Mouse (Mus musculus): ENCODE results near the gene Imp3. TPM values are rescaled to one million over a fixed set of nuclear protein-coding genes. Genes with fewer than 3 reads are reported as not detected.
"Not testable (repeated sequence)": the region's sequence is repeated elsewhere in the genome, so short reads cannot be mapped to it uniquely, and the experiment has no call there.

Imp3 gene
- total RNA-seq (2014; fragmentation: Nextera tagmentation) (95.8 and 123 TPM in 2 replicates), total RNA-seq (2017) (65.1 and 69.7 TPM in 2 replicates)

GRCm38 (mm10) chr9:56937223-56938160 is at the start of gene Imp3:
Gene Imp3, plus strand, starts transcription at chr9:56937475.
- peak; percentile 84 for ATAC-seq (replicated peaks; ENCODE audit: poor library complexity, severe bottlenecking)

DNA sequence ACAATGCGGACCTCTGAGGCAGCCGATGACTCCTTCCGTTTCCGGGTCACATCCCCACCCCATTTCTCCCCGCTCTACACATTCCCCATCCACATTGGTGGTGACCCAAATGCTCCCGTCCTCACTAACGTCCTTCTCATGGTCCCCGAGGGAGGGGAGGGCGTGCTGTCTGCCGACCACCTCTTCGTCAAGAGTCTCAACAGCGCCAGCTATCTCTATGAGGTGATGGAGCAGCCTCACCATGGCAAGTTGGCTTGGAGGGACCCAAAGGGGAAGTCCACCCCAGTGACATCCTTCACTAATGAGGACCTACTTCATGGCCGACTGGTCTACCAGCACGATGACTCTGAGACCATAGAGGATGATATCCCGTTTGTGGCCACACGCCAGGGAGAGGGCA is 49.7 kb upstream of the Imp3 start:
- ATAC-seq (replicated peaks; ENCODE audit: poor library complexity, severe bottlenecking) = no peak

DNA sequence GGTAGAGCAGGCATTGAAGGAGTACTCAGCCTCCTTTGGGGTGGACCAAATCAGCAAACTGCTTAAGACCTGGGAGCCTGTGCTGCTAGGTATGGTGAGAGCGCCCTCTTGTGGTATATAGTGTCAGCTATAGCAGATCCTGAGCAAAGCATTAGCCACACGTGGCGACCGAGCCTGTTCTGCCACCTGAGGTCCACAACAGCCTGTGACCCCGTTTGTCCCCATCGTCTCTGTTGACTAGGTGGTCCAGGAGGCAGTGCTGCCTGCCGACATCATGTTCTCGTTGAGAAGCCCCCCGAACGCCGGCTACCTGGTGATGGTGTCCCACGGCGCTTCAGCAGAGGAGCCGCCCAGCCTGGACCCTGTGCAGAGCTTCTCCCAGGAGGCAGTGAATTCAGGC is 47.5 kb upstream of the Imp3 start:
- peak; percentile 56 for ATAC-seq (replicated peaks; ENCODE audit: poor library complexity, severe bottlenecking)

DNA sequence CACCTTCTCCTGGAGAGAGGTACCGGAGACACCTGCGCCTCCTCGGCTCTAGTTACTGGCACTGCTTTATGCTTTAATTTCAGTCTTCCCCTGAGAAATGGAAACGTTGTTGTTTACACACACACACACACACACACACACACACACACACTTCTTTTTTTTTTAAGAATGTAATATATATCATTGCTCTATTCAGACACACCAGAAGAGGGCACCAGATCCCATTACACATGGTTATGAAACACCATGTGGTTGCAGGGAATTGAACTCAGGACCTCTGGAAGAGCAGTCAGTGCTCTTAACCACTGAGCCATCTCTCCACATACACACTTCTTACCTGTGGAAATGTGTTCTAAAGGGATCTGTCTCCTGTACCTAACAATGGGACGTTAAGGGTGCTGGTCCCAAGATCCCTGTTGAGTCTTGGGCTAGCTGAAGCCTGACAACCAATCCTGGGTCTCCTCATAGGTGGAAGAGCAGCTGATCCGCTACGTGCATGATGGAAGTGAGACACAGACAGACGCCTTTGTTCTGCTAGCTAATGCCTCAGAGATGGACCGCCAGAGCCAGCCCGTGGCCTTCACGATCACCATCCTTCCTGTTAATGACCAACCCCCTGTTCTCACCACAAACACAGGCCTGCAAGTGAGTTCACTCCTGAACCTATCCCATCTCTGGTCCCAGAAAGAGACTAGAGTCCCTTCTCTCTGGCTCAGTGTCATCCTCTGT is 46.6 kb upstream of the Imp3 start:
- ATAC-seq (replicated peaks; ENCODE audit: poor library complexity, severe bottlenecking) = no peak

DNA sequence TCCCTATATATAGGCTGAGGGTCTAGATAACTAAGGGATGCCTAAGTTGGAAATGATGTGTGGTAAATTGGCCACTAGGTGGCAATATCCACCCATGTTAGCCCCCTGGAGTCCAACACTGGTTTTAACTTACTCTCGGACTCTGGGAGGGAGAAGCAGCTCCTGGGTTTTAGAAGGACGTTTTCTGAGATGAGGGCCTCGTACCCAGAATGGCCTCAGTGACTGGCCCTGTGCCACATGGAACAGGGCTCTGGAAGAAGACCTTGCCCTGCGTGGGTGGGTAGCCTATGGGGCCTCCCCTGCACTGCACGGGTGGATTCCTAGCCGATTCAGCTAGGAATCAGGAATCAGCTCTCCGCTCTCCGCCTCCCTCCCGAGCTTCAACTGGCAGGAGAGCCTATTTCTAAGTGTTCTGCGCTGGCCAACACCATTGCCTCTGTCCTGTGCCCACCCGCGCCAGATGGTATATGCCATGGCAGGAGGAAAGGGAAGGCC is 45.7 kb upstream of the Imp3 start:
- peak; percentile 73 for ATAC-seq (replicated peaks; ENCODE audit: poor library complexity, severe bottlenecking)

DNA sequence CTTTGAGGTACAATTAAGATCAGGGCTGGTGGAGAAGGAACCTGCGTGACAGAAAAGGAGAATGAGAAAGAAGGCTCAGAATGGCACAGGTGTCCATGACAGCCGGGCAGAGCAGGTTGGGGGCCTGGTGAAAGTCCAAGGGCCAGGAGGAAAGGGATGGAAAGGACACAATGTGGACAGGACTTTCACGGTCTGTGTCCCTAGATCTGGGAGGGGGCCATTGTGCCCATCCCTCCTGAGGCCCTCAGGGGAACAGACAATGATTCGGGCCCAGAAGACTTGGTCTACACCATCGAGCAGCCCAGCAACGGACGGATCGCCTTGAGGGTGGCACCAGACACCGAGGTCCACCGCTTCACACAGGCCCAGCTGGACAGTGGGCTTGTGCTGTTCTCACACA is 45.2 kb upstream of the Imp3 start:
- ATAC-seq (replicated peaks; ENCODE audit: poor library complexity, severe bottlenecking) = no peak

GRCm38 (mm10) chr9:56893313-56893712 is 44.0 kb upstream of the Imp3 start:
- no peak for ATAC-seq (replicated peaks; ENCODE audit: poor library complexity, severe bottlenecking)

DNA sequence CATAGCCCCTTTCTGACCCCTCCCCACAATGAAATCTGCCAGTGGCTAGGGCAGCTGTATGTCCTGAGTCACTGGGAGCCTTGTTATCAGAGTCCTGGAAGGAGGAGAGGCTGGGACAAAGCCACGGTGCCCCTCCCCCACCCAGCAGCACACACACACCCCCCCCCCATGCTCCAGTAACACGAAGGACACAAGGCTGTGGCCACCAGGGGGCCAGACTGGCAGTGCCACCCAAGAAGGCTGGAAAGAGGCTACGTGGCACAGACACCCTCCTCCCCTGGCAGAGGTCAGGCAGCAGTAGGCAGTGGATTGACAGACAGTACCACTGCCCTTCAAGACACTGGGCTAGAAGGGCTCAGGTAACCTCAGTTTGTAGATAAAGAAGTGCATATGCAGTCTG is 43.3 kb upstream of the Imp3 start:
- peak; percentile 36; the same call in 1 of the 2 replicates for ATAC-seq (replicated peaks; ENCODE audit: poor library complexity, severe bottlenecking)

DNA sequence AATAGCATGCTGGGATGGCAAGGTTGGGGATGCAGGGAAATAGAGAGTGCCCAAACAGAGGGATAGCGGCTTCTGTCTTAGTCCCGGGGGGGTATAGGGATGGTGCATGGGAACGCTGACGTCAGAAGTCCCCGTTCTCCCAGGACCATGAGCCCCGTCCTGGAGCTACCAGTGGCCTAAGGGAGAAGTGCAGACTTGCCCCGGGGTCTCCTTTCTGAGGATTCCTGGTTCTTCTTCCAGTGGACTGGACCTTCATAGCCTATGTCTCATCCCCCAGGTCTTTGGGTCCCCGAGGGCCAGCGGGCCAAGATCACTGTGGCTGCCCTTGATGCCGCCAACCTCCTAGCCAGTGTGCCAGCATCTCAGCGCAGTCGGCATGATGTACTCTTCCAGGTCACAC is 40.5 kb upstream of the Imp3 start:
- ATAC-seq (replicated peaks; ENCODE audit: poor library complexity, severe bottlenecking) = no peak

DNA sequence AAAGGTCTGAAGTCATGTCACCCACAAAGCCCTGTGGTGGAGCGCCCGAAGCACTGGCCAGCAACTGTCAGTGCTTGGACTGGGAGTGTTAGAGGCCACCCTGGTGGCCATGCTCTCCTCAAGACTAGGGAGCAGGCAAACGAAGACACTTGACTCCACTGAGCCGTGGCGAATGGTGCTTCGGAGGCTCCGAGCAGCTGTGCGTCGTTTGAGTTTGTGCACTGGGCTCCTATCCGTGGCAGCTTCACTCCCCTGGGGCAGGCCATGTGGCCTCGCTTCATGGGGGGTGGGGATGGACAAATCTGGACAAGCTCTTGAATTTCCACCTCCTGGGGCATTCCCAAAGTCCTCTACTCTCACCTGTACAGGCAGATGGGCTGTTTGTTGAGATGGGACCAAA is 37.9 kb upstream of the Imp3 start:
- no peak for ATAC-seq (replicated peaks; ENCODE audit: poor library complexity, severe bottlenecking)

GRCm38 (mm10) chr9:56900060-56900459 is 37.2 kb upstream of the Imp3 start:
- no peak for ATAC-seq (replicated peaks; ENCODE audit: poor library complexity, severe bottlenecking)

GRCm38 (mm10) chr9:56900571-56900970 is 36.7 kb upstream of the Imp3 start:
- peak; percentile 42; the same call in 1 of the 2 replicates for ATAC-seq (replicated peaks; ENCODE audit: poor library complexity, severe bottlenecking)

DNA sequence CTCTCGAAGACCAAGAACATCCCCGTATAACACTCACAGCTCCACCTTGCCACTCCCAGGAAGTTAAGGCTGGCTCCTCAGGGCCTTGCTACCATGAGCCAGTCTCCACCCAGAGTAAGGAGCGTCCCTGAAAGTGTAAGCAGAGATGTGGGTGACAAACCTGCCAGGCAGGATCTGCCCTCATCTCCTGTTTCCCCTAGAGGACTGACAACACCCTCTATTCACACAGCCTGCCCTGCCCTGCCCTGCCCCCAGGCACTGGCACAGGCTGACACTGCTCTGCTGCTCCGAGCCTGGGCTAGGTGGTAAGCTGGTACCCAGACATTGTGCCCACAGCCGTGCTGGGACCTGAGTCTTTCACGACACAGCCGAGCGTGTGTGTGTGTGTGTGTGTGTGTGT is 36.1 kb upstream of the Imp3 start:
- no peak for ATAC-seq (replicated peaks; ENCODE audit: poor library complexity, severe bottlenecking)

GRCm38 (mm10) chr9:56903662-56904061 is 33.6 kb upstream of the Imp3 start:
- no peak for ATAC-seq (replicated peaks; ENCODE audit: poor library complexity, severe bottlenecking)

DNA sequence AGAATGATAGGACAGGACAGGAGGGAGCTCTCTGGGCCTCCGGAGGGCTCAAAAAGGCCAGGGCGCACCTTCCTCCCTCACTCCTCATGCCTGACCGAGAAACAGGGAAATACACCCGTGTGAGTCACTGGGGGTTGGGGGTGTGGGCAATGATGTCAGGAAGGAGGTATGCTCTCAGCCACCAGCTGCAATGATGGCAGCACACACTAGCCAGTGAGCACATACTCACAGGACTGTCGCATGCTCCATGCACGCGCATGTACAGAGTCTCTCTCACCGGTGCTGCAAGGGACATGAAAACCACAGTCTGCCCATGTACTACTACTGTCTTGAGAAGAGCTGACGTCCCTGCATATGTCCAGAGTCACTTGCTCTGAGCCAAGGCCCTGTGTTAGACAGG is 29.7 kb upstream of the Imp3 start:
- ATAC-seq (replicated peaks; ENCODE audit: poor library complexity, severe bottlenecking) = peak; percentile 61

- not testable (repeated sequence) for ATAC-seq (replicated peaks; ENCODE audit: poor library complexity, severe bottlenecking)
Measured at GRCm38 (mm10) chr9:56909991-56910390, 27.3 kb upstream of the Imp3 start.

- ATAC-seq (replicated peaks; ENCODE audit: poor library complexity, severe bottlenecking) = no peak
Measured at GRCm38 (mm10) chr9:56911017-56911416, 26.3 kb upstream of the Imp3 start.

DNA sequence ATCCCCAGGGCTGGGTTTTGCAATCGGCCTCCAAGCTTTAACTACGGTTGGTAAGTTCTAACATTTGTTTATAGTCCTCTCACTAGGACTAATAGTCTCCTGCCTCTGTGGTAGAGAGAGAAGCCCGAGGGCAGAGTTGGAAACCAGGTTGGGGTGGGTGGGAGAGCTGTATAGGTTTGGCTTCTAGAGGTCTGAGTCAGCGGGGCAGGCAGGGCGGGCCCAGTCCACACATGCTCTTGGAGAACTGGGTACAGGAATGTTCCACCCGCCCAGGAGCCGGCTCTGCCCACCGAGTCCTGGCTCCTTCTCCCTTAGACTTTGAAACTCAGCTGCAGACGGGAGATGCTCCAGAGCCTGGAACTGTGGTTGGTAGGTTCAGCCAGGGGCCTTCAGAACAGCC is 23.3 kb upstream of the Imp3 start:
- no peak for ATAC-seq (replicated peaks; ENCODE audit: poor library complexity, severe bottlenecking)

GRCm38 (mm10) chr9:56915116-56915515 is 22.2 kb upstream of the Imp3 start:
- ATAC-seq (replicated peaks; ENCODE audit: poor library complexity, severe bottlenecking) = no peak

- ATAC-seq (replicated peaks; ENCODE audit: poor library complexity, severe bottlenecking) = no peak
Measured at GRCm38 (mm10) chr9:56915695-56916410, 21.4 kb upstream of the Imp3 start.

GRCm38 (mm10) chr9:56917131-56917530 is 20.1 kb upstream of the Imp3 start:
- ATAC-seq (replicated peaks; ENCODE audit: poor library complexity, severe bottlenecking) = no peak
